Mouse (Mus musculus): ENCODE results near the gene Ifnl3. TPM values are rescaled to one million over a fixed set of nuclear protein-coding genes. Genes with fewer than 3 reads are reported as not detected.

Gene Ifnl3
- polyA plus RNA-seq, 1 experiment from 2014 or later = not detected

- H3K4me1 ChIP-seq = peaks cover 9% of the 10 kb centered on the region; the same call in 1 of the 2 replicates
- H3K9ac ChIP-seq = no peak overlapping the region
- H3K36me3 ChIP-seq (replicated peaks) = peaks cover 29% of the 10 kb centered on the region
- H3K9me3 ChIP-seq = no peaks in the 10 kb centered on the region
- H3K4me2 ChIP-seq = no peak overlapping the region
- no peak overlapping the region for H3K27ac ChIP-seq
- ATAC-seq (ENCODE audit: low FRiP score) = no peak
- WGBS = 54% methylated on average over 5 of the region's 5 CpGs
- no peaks in the 10 kb centered on the region for H3K27me3 ChIP-seq
- no peak overlapping the region for H3K4me3 ChIP-seq (replicated peaks)
These were observed 48.5 kb downstream of the Ifnl3 start for GRCm38 (mm10) chr7:28570982-28571682.

GRCm38 (mm10) chr7:28572689-28573088, 50.1 kb downstream of the Ifnl3 start:
- Histone ChIP-seq H3K4me1 (peaks cover 16% of the 10 kb centered on the region), H3K4me3 (replicated peaks) (no peak overlapping the region), H3K9me3 (no peaks in the 10 kb centered on the region), H3K27me3 (no peaks in the 10 kb centered on the region), H3K9ac (no peak overlapping the region), H3K4me2 (no peak overlapping the region), H3K27ac (no peak overlapping the region), H3K36me3 (replicated peaks) (peaks cover 14% of the 10 kb centered on the region)
- no peak for ATAC-seq (ENCODE audit: low FRiP score)
- WGBS = 86% methylated on average over 5 of the region's 5 CpGs

DNA sequence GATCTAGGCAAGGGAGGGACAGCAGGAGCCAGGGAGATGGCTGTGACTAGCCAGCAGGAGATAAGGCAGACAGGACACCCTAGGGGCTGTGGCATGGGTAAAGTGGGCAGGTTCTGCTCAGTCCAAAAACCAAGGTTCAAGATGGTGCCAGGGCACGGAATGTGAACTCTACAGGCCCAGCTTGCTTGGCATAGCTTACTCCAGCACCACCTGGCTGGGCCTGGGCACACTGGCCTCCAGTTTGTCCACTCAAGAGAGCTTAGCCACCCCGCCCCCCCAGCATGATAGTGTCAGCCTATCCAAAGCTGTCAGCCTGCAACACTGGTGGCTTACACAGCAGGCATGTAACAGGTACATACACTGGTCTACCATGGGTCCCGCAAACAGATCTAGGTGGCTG, 50.6 kb downstream of the Ifnl3 start:
- peaks cover 9% of the 10 kb centered on the region; the same call in 1 of the 2 replicates for H3K36me3 ChIP-seq (replicated peaks)
- no peak overlapping the region for H3K4me2 ChIP-seq
- H3K9ac ChIP-seq = no peak overlapping the region
- no peak overlapping the region for H3K27ac ChIP-seq
- 98% methylated on average over 3 of the region's 3 CpGs for WGBS
- no peaks in the 10 kb centered on the region for H3K27me3 ChIP-seq
- no peak for ATAC-seq (ENCODE audit: low FRiP score)
- H3K4me3 ChIP-seq (replicated peaks) = no peak overlapping the region
- H3K9me3 ChIP-seq = no peaks in the 10 kb centered on the region
- peaks cover 16% of the 10 kb centered on the region for H3K4me1 ChIP-seq

Small RNAs within 50 kb of the gene (microRNA-seq; reads per million reads assigned to microRNA genes)
- gene Mir7049 = 1.7 reads per million

Other genes starting within 250 kb of the Ifnl3 start
- gene Eid2b, start 245.1 kb upstream of the Ifnl3 start, polyA plus RNA-seq (2016; fragmentation: Nextera tagmentation; extraction: Ambion mirVana) = 24.1 and 27.8 TPM in 2 replicates
- 0.41 and 0.94 TPM in 2 replicates for gene Selenov, start 231.7 kb upstream of the Ifnl3 start, polyA plus RNA-seq (2016; fragmentation: Nextera tagmentation; extraction: Ambion mirVana)
- gene Dll3, start 220.6 kb upstream of the Ifnl3 start, polyA plus RNA-seq (2016; fragmentation: Nextera tagmentation; extraction: Ambion mirVana) = 42.9 and 43.5 TPM in 2 replicates
- gene Timm50, start 210.8 kb upstream of the Ifnl3 start, polyA plus RNA-seq (2016; fragmentation: Nextera tagmentation; extraction: Ambion mirVana) = 189 and 196 TPM in 2 replicates
- 106 and 117 TPM in 2 replicates for gene Supt5, start 184.1 kb upstream of the Ifnl3 start, polyA plus RNA-seq (2016; fragmentation: Nextera tagmentation; extraction: Ambion mirVana)
- gene Rps16, start 172.2 kb upstream of the Ifnl3 start, polyA plus RNA-seq (2016; fragmentation: Nextera tagmentation; extraction: Ambion mirVana) = 594 and 628 TPM in 2 replicates
- gene Plekhg2, start 150.2 kb upstream of the Ifnl3 start, polyA plus RNA-seq (2016; fragmentation: Nextera tagmentation; extraction: Ambion mirVana) = 67.0 and 69.7 TPM in 2 replicates
- 5.1 and 5.5 TPM in 2 replicates for gene Zfp36, start 142.6 kb upstream of the Ifnl3 start, polyA plus RNA-seq (2016; fragmentation: Nextera tagmentation; extraction: Ambion mirVana)
- gene Med29, start 130.1 kb upstream of the Ifnl3 start, polyA plus RNA-seq (2016; fragmentation: Nextera tagmentation; extraction: Ambion mirVana) = 43.1 and 43.6 TPM in 2 replicates
- gene Paf1, start 129.9 kb upstream of the Ifnl3 start, polyA plus RNA-seq (2016; fragmentation: Nextera tagmentation; extraction: Ambion mirVana) = 84.6 and 86.2 TPM in 2 replicates
- gene Gmfg, start 85.4 kb upstream of the Ifnl3 start, polyA plus RNA-seq (2016; fragmentation: Nextera tagmentation; extraction: Ambion mirVana) = 3.4 and 4.5 TPM in 2 replicates
- gene Lrfn1, start 70.9 kb upstream of the Ifnl3 start, polyA plus RNA-seq (2016; fragmentation: Nextera tagmentation; extraction: Ambion mirVana) = 6.7 and 8.8 TPM in 2 replicates
- not detected in 2 replicates for gene Ifnl2, start 12.4 kb upstream of the Ifnl3 start, polyA plus RNA-seq (2016; fragmentation: Nextera tagmentation; extraction: Ambion mirVana)
- gene Sycn, start 18.0 kb downstream of the Ifnl3 start, polyA plus RNA-seq (2016; fragmentation: Nextera tagmentation; extraction: Ambion mirVana) = not detected in 2 replicates
- gene Nccrp1, start 24.4 kb downstream of the Ifnl3 start, polyA plus RNA-seq (2016; fragmentation: Nextera tagmentation; extraction: Ambion mirVana) = not detected in 2 replicates
- 35.6 and 37.6 TPM in 2 replicates for gene Samd4b, start 75.3 kb downstream of the Ifnl3 start, polyA plus RNA-seq (2016; fragmentation: Nextera tagmentation; extraction: Ambion mirVana)
- 41.0 and 43.9 TPM in 2 replicates for gene Pak4, start 75.3 kb downstream of the Ifnl3 start, polyA plus RNA-seq (2016; fragmentation: Nextera tagmentation; extraction: Ambion mirVana)
- gene Acp7, start 108.5 kb downstream of the Ifnl3 start, polyA plus RNA-seq (2016; fragmentation: Nextera tagmentation; extraction: Ambion mirVana) = not detected in 2 replicates
- 4.0 and 4.2 TPM in 2 replicates for gene Fbxo27, start 170.0 kb downstream of the Ifnl3 start, polyA plus RNA-seq (2016; fragmentation: Nextera tagmentation; extraction: Ambion mirVana)
- 7.3 and 8.0 TPM in 2 replicates for gene Fbxo17, start 194.0 kb downstream of the Ifnl3 start, polyA plus RNA-seq (2016; fragmentation: Nextera tagmentation; extraction: Ambion mirVana)
- gene Mrps12, start 219.0 kb downstream of the Ifnl3 start, polyA plus RNA-seq (2016; fragmentation: Nextera tagmentation; extraction: Ambion mirVana) = 118 and 131 TPM in 2 replicates
- 27.9 and 28.9 TPM in 2 replicates for gene Sars2, start 219.2 kb downstream of the Ifnl3 start, polyA plus RNA-seq (2016; fragmentation: Nextera tagmentation; extraction: Ambion mirVana)
- gene Ccer2, start 233.3 kb downstream of the Ifnl3 start, polyA plus RNA-seq (2016; fragmentation: Nextera tagmentation; extraction: Ambion mirVana) = not detected in 2 replicates
- gene Sirt2, start 243.9 kb downstream of the Ifnl3 start, polyA plus RNA-seq (2016; fragmentation: Nextera tagmentation; extraction: Ambion mirVana) = 68.3 and 77.4 TPM in 2 replicates
- 42.7 and 42.9 TPM in 2 replicates for gene Nfkbib, start 244.7 kb downstream of the Ifnl3 start, polyA plus RNA-seq (2016; fragmentation: Nextera tagmentation; extraction: Ambion mirVana)